Mouse (Mus musculus) olfactory bulb, adult 2 months (tissue): ENCODE measurements around the gene Ecel1.

Experiments
- CTCF ChIP-seq: fragments of 200-500 bp; IDR thresholded peaks from 2 replicates; pipeline ENCODE4 v1.5.1; 2012; ENCODE audit warnings: low read depth, mild to moderate bottlenecking, low read length, moderate library complexity; ENCODE audit not compliant: insufficient read depth
- POLR2A ChIP-seq: fragments of 200-500 bp; IDR thresholded peaks from 2 replicates; pipeline ENCODE4 v1.6.1; 2012; ENCODE audit warnings: mild to moderate bottlenecking, low read depth, low read length, moderate library complexity; ENCODE audit not compliant: insufficient read depth

DNA sequence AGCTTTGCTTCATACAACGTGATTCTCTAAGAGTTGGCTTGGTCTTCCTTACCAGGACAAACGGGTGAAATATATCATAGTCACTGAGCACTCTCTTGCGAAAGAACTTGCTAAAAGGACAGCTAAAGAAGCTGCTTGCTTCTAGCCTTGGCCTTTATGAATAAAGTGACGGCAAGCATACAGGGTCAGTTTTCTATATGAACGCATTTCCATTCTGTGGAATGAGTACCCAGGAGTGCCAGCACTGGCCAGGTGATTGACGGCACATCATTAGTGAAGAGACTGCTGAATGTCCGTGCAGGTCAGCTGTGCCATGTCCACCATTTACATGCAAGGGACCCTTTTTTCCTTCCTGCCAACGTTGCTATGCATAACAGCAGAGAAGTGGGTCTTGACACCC lies 49.8 kb downstream of the Ecel1 start:
- TF ChIP-seq POLR2A (no peak), CTCF (no peak)
